Mouse (Mus musculus): Measurements from ENCODE around the gene Prss40.
"Not testable (repeated sequence)": the region's sequence is repeated elsewhere in the genome, so short reads cannot be mapped to it uniquely, and the experiment has no call there.

DNA sequence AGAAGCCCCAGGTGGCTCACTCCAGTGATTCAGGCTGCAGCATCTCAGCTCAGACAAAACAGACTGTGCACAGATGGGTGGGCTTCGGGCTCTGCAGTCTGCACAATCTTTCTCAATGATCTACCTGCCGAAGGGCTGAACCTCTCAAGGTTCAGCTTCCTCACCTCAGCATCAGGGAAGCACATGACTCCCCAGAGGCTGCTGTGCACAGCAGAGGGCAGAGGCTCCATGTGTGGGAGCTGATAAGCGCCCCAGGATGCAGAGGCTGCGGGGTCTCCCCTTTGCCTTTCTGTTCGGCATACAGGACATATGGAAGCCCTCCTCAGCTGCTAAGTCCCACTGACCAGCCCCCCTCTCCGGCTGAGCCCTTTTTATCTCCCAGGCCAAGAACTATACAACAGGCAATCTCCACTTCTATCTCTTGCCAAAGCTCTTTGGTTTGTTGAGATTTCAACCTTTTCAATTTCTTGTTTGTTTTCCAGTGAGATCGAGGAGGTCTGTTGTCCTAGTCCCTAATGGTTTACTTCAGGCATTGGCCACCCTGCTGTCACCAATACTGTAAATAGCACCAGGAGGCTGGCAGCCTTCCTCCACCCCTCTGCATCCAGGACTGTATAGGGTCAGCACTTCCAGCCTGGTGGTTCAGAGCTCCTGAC, 25.6 kb downstream of the Prss40 start, which contains the start of gene Cfc1:
- TF ChIP-seq GATA1 (IDR thresholded peaks at IDR 0.05; ENCODE audit: borderline replicate concordance, low read length); FLI1 (IDR thresholded peaks at IDR 0.05; ENCODE audit: low read length): not testable (repeated sequence)

Data from megakaryocyte, embryonic 14.5 days (primary cell).